Mouse (Mus musculus) embryonic fibroblast, embryonic 13.5 days (primary cell): ENCODE measurements around the gene Abcb5. TPM values are rescaled to one million over a fixed set of nuclear protein-coding genes. Genes with fewer than 3 reads are reported as not detected.
"Not testable (repeated sequence)": the region's sequence is repeated elsewhere in the genome, so short reads cannot be mapped to it uniquely, and the experiment has no call there.

Experiments used
- H3K27ac ChIP-seq: 2 replicates; pipeline ENCODE4 v1.5.1; 2012; ENCODE audit warnings: low read length, control low read depth, inconsistent platforms; ENCODE audit not compliant: insufficient read depth
- H3K4me1 ChIP-seq: 2 replicates; pipeline ENCODE4 v1.6.1; 2011; ENCODE audit warnings: low read length; ENCODE audit not compliant: control insufficient read depth, insufficient read depth
- H3K4me3 ChIP-seq: 2 replicates; pipeline ENCODE4 v1.5.1; 2011; ENCODE audit warnings: mild to moderate bottlenecking, control low read depth, low read length; ENCODE audit not compliant: insufficient read depth
- CTCF ChIP-seq: IDR thresholded peaks from 2 replicates; pipeline ENCODE4 v1.5.1; 2011; ENCODE audit warnings: mild to moderate bottlenecking, control low read depth, low read length, moderate library complexity, borderline replicate concordance; ENCODE audit not compliant: insufficient read depth
- POLR2A ChIP-seq: IDR thresholded peaks from 2 replicates; pipeline ENCODE4 v1.6.1; 2011; ENCODE audit warnings: low read depth, mild to moderate bottlenecking, control low read depth, low read length, moderate library complexity
- polyA plus RNA-seq: library from polyadenylated mRNA; stranded (reverse); fragments of >200 nt; gene quantifications from 2 replicates; pipeline ENCODE4 v1.2.4, GENCODE M21; 2011; ENCODE audit warnings: low read depth; ENCODE audit not compliant: missing spikeins, insufficient read length

The Abcb5 gene
- polyA plus RNA-seq: not detected in 2 replicates

DNA sequence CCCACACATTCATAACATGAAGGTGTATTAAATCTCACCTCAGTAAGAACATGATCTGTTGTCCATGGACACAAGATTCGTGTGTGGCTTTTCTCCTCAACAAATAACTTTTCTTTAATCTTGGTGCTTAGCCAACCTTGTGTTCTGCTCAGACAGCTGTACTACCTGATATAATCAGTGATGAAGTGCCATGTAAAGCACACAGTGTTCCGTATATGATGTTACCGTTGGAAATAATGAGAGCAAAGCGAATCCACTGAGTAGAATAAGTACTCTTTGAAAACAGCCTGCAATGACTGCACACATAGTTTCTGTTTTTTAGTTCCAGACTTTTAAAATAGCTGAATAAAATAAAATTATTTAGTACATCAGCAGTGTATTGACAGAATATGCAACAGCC is at the start of gene Abcb5:
Abcb5 (minus strand) TSS at position 101 of the 400 bp plus-strand sequence.
- Histone ChIP-seq H3K4me3 (no peak within 1 kb of the TSS), H3K27ac (no peak within 1 kb of the TSS), H3K4me1 (no peaks in the 10 kb centered on the region)
- no peak for TF ChIP-seq POLR2A
- no peak for TF ChIP-seq CTCF

DNA sequence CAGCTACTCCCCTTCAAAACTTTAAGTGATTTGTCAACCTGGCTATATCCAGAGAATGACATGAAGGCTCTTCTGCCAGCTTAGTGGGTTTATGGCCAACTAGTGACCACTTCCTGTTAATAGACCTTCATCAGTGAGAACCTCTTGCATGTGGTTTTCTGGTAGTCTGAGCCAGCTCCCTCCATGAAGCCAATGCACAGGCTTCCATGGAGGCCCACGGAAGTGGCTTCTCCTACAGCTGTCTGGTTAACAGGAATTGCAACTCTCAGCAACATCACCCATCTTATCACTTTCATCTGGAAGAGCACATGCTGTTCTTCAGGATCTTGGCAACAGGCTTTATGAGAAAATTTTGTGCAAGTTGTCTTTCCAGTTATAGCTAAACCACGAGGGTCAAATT is 33.0 kb upstream of the Abcb5 start:
- TF ChIP-seq CTCF (no peak), POLR2A (no peak)
- H3K4me3 ChIP-seq: no peak overlapping the region
- no peaks in the 10 kb centered on the region; the same call in 1 of the 2 replicates for H3K4me1 ChIP-seq
- no peak overlapping the region for H3K27ac ChIP-seq

DNA sequence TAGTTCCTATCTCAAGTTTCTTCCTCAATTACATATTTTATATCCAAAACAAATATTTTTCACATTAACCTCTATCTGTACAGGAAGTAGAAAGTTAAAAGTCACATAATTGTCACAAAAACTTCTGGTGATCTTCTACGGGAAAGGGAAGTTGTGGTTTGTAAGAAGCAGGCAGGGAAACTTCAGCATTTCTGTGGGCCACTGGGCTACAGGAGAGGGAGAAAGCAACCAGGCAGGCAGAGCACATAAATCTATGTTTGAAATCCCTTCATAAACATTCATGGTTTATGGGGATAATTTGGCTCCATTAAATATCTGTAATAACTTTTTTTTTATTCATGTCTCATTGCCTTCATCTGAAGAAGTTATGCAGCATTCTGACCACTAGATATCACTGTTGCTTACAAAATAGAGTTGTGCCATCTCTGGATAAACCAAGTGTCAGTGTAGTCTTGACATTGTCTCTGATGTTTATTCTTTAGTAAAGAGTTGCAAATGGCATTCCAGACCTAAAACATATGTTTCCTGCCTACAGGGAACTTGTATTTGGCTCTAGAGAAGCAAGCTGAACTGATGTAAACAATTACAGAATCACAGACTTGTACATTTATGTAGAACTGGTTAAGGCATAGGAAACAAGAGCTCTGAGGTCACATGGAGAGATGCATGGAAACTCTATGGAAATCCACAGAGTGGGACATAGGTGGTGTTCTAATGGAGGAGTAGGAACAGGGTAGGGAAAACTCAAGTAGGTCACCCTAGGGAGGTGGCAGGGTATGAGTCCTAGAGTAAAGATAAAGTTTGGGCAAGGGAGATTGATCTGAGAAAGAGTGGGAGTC is 28.3 kb upstream of the Abcb5 start:
- no peak overlapping the region for H3K4me3 ChIP-seq
- no peak for TF ChIP-seq POLR2A
- no peak for TF ChIP-seq CTCF
- no peak overlapping the region for H3K27ac ChIP-seq
- H3K4me1 ChIP-seq: no peaks in the 10 kb centered on the region; the same call in 1 of the 2 replicates

DNA sequence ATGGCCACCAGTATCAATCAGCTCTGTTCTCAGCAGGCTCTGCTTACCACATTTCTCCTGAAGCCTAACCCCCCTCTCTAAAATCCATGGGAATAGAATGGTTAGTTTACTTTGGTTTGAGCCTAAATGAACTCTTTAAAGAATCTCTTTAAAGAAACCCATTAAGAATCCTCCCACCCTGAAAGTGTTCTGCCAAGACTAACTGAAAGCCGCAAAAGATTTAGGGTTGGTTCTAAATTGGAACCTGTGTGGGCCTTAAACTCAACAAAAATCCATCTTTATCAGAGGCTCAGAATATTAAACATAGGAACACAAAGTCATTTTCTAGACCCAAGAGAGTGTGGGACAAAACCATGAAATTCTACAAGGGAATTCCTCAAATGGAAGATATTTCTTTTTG is 18.6 kb upstream of the Abcb5 start:
- no peak overlapping the region for H3K4me3 ChIP-seq
- H3K27ac ChIP-seq: no peak overlapping the region
- no peaks in the 10 kb centered on the region for H3K4me1 ChIP-seq
- TF ChIP-seq POLR2A (no peak), CTCF (no peak)

DNA sequence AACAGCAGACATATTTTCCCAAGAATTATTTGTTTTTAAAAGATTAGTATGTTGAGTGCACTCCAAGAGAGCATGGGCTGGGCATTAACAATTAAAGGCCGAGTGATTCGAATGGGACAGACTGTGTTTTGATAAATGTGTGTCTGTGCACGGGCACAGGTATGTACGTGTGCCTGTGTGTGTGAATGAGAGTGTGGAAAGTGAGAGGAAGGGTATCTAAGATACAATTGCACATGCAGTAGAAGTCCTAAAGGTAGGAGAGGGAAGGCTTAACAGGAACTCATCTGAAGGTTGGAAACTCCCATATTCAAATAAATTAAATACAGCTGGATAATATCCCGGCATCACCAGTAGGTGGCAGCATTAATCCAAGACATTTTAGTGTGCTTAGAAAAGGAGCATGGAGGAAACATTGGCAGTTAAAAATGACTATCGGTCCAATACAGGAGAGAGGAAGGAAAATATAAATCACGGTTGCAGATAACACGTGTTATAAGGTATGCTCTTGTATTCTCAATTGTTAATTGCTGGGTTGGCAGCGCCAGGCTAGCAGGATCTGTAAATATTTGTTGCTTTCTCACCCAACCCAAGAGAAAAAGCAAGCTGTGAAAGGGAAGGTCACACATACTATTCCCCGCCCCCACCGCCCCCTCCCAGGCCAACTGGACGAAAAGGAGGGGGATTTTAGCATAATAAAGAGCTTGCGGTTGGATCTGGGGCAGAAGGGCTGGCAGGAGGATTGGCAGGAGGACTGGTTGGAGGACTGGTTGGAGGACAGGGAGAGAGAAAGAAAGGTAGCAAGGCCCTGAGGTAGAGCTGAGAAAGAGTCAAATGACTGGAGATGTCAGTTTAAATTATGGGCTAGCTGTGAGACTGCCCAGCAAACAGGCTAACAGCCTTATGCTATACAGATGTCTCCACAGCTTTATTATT is 35.6 kb downstream of the Abcb5 start:
- Histone ChIP-seq H3K4me1 (no peaks in the 10 kb centered on the region), H3K4me3 (no peak overlapping the region), H3K27ac (no peak overlapping the region)
- TF ChIP-seq CTCF: no peak
- TF ChIP-seq POLR2A: no peak

DNA sequence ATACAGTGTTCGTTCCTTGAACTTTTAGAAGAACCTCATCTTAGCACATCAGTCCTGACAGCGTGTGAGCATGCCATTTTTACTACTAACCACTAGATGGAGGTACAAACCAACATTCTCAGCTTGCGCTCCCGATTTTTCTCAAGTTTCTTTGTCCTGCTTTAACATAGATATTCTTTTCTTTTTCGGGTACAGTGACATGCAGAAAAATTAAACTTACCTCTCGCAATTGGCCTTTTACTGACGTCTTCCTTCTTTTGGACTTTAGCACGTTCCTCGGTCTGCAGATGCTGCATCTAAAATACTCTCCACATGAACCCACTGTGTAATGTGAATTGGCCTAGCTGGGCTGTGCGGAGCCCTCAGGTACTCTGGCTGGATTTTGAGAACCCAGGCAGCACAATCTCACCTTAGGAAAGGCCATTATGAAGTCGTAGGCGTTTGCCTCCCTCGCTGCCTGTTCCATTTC is 39.4 kb downstream of the Abcb5 start:
- no peaks in the 10 kb centered on the region for H3K4me1 ChIP-seq
- no peak overlapping the region for H3K4me3 ChIP-seq
- no peak overlapping the region for H3K27ac ChIP-seq
- TF ChIP-seq CTCF (0 out of 2 replicates have a peak, but pooled peaks have one; percentile 5), POLR2A (no peak)

DNA sequence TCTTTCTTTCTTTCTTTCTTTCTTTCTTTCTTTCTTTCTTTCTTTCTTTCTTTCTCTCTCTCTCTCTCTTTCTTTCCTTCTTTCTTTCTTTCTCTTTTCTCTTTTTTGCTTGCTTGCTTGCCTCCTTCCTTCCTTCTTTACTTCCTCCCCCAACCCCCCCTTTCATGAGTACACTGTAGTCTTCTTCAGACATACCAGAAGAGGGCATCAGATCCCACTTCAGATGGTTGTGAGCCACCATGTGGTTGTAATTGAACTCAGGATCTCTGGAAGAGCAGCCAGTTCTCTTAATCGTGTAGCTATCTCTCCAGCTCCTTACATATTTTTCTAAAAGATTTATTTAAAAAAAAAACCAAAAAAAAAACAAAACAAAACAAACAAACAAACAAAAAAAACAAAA is 42.3 kb downstream of the Abcb5 start:
- not testable (repeated sequence) for H3K27ac ChIP-seq, H3K4me1 ChIP-seq, H3K4me3 ChIP-seq

DNA sequence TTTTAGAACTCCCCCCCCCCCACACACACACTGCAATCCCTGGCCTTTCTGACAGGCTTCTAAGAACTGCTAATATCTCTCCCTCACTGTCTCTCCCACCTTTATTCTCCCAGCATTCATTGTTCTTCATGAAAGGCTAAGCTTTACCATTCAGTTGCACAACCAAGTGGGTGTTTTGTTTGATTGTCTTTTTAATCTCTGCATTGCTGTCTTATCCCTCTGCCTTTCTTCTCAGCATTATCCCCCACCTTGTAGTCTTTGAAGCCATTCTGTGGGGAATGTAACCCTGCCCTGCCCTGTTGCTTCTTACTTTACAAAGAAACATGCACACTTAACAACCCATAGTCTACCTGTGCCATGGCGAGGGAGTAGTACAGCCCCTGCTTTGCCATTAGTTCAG is 48.5 kb downstream of the Abcb5 start:
- Histone ChIP-seq H3K27ac (no peak overlapping the region), H3K4me1 (no peaks in the 10 kb centered on the region), H3K4me3 (no peak overlapping the region)
- no peak for TF ChIP-seq POLR2A
- TF ChIP-seq CTCF: no peak

DNA sequence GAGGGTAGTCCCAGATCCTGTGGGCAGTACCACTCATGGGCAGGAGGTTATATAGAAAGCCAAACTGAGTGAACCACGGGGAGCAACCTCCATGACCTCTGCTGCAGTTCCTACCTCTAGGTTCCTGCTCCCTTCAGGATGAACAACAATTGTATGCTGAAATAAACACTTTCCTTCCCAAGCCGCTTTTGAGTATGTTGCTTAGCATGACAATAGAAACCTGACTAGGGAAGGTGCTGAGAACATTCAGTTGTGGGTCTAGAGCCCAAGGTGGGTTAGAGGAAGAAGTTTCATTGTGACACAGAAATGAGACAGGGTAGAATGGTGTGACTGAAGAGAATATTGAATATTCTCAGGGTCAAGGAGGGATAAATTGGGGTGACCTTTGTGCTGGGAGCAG is 55.9 kb downstream of the Abcb5 start:
- TF ChIP-seq CTCF (no peak), POLR2A (no peak)
- no peak overlapping the region for H3K4me3 ChIP-seq
- H3K4me1 ChIP-seq: no peaks in the 10 kb centered on the region
- no peak overlapping the region for H3K27ac ChIP-seq
